Mouse (Mus musculus): ENCODE results near the gene Mdm2. TPM values are rescaled to one million over a fixed set of nuclear protein-coding genes. Genes with fewer than 3 reads are reported as not detected.

Gene Mdm2
- polyA plus RNA-seq, 1 experiment from 2014 or later, result 56.0 TPM

- no peak overlapping the region for H3K9ac ChIP-seq (ENCODE audit: low read depth, low read length)
- ATAC-seq (replicated peaks; ENCODE audit: low FRiP score), result no peak
- H3K27ac ChIP-seq (ENCODE audit: low read depth, low read length), result peak overlapping the region; percentile 32; the same call in 1 of the 2 replicates
Observed at GRCm38 (mm10) chr10:117664208-117664925, 46.2 kb downstream of the Mdm2 start.

DNA sequence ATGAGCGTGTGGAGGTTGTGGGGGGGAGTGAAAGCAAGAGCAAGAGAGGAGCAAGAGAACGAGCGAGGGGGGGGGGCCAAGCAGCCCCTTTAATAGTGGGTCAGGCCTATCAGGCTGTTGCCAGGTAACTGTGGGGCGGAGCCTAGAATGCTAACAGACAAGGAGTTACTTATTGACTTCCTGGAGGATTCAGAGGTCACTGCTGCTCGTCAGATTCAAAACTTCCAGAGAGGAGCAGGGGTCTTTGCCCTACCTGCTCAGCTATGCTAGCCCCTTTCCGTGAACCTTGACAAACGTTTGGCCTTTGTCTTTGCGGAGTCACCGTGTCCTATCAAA lies 46.7 kb downstream of the Mdm2 start:
- 28% methylated on average over 9 of the region's 9 CpGs for WGBS
- DNase-seq (ENCODE audit: low spot score), result peak; percentile 53
- ATAC-seq (replicated peaks; ENCODE audit: low FRiP score), result peak; percentile 65

More at GRCm38 (mm10) chr10:117664208-117664925, 46.2 kb downstream of the Mdm2 start:
- H3K4me1 ChIP-seq (replicated peaks; ENCODE audit: control insufficient read depth, insufficient read depth, low read length), result peaks cover 4% of the 10 kb centered on the region
- no peak overlapping the region for H3K4me3 ChIP-seq (ENCODE audit: low read depth, low read length)
- no peaks in the 10 kb centered on the region for H3K9me3 ChIP-seq (ENCODE audit: control insufficient read depth, low read length)
- DNase-seq (ENCODE audit: low spot score), result no peak
- H3K27me3 ChIP-seq (replicated peaks; ENCODE audit: control insufficient read depth, insufficient read depth, low read length), result no peaks in the 10 kb centered on the region
- peak overlapping the region; percentile 43 for H3K4me2 ChIP-seq
- H3K36me3 ChIP-seq (ENCODE audit: control insufficient read depth, insufficient read depth, low read length), result no peaks in the 10 kb centered on the region
- 55% methylated on average over 14 of the region's 14 CpGs for WGBS

DNA sequence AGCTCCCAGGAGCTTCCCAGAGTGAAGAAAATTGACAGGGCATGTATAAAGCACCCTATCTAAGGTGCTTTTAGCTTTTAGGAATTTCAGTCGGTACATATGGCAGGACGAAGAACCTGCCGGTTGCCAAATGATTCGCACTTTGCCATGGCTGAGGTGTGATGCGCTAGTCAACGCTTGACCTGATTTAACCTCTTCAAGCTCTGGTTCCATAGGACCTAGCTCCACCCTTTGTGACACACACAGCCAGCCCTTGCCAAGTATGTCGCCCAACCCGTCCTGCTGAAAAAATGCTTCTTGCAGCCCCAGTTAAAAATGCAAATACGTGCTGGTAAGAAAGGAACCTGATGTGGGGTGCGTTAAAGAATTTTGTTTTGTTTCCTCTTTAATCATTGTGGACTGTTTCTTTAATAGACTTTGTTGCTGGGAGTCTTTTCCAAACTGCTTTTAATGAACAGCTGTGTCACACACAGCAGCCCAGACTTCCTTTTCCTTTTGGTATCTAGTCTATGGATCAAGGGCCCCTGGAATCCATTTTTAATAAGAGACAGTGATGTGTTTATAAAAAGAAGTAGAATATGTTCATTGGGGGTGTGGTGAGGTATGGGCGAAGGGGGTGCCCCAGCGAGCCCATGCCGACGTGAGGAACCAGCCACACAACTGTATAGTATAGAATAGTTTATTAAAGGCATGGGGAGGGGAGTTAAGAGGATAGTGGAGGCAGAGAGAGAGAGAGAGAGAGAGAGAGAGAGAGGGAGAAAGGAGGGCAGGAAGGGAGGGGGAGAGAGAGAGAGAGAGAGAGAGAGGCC lies 47.3 kb downstream of the Mdm2 start:
- Histone ChIP-seq H3K9me3 (ENCODE audit: control insufficient read depth, low read length) (no peaks in the 10 kb centered on the region), H3K27ac (ENCODE audit: low read depth, low read length) (peak overlapping the region; percentile 32; the same call in 1 of the 2 replicates), H3K4me2 (peak overlapping the region; percentile 43), H3K4me3 (ENCODE audit: low read depth, low read length) (no peak overlapping the region), H3K4me1 (replicated peaks; ENCODE audit: control insufficient read depth, insufficient read depth, low read length) (peaks cover 4% of the 10 kb centered on the region), H3K36me3 (ENCODE audit: control insufficient read depth, insufficient read depth, low read length) (no peaks in the 10 kb centered on the region), H3K9ac (ENCODE audit: low read depth, low read length) (no peak overlapping the region), H3K27me3 (replicated peaks; ENCODE audit: control insufficient read depth, insufficient read depth, low read length) (no peaks in the 10 kb centered on the region)
- DNase-seq (ENCODE audit: low spot score) (no peak), ATAC-seq (replicated peaks; ENCODE audit: low FRiP score) (peak; percentile 18; the same call in 1 of the 2 replicates)
- 64% methylated on average over 14 of the region's 14 CpGs for WGBS

More for the DNA sequence above, 46.7 kb downstream of the Mdm2 start:
- no peaks in the 10 kb centered on the region for H3K9me3 ChIP-seq (ENCODE audit: control insufficient read depth, low read length)
- H3K4me3 ChIP-seq (ENCODE audit: low read depth, low read length), result no peak overlapping the region
- H3K27ac ChIP-seq (ENCODE audit: low read depth, low read length), result peak overlapping the region; percentile 32; the same call in 1 of the 2 replicates
- no peak overlapping the region for H3K9ac ChIP-seq (ENCODE audit: low read depth, low read length)
- no peaks in the 10 kb centered on the region for H3K36me3 ChIP-seq (ENCODE audit: control insufficient read depth, insufficient read depth, low read length)
- H3K4me2 ChIP-seq, result peak overlapping the region; percentile 43
- no peaks in the 10 kb centered on the region for H3K27me3 ChIP-seq (replicated peaks; ENCODE audit: control insufficient read depth, insufficient read depth, low read length)
- H3K4me1 ChIP-seq (replicated peaks; ENCODE audit: control insufficient read depth, insufficient read depth, low read length), result peaks cover 4% of the 10 kb centered on the region

DNA sequence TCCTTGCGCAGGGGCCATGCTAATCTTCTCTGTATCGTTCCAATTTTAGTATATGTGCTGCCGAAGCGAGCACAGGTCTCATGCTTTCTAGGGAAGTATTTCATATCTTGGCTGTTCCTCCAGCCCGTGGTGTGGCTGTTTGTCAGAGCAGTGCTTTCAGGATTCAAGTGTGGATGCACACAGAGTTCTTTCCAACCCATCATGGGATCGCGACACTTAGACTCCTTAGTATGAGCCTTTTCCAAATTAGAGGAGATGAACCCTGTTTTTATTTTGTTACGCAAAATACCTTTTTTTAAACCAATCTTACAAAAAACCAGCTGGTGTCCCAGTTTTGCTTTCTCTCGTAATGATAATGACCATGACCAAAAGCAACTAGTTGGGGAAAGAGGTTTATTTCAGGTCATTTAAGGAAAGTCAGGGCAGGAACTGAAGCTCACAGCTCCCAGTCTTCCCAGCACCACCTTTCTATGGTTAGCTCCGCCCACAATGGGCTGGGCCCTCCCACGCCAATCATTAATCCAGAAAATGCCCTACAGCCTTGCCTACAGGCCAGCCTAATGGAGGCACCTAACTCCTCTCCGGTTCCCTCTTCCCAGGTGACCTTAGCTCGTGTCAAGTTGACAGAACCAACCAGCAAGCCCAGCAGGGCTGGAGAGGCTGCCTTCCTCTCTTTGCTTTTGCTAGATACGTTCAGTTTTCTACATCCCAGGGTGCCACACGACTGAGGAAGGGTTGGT lies 48.1 kb downstream of the Mdm2 start:
- Histone ChIP-seq H3K27me3 (replicated peaks; ENCODE audit: control insufficient read depth, insufficient read depth, low read length) (no peaks in the 10 kb centered on the region), H3K9me3 (ENCODE audit: control insufficient read depth, low read length) (no peaks in the 10 kb centered on the region), H3K27ac (ENCODE audit: low read depth, low read length) (peak overlapping the region; percentile 32; the same call in 1 of the 2 replicates), H3K9ac (ENCODE audit: low read depth, low read length) (no peak overlapping the region), H3K4me1 (replicated peaks; ENCODE audit: control insufficient read depth, insufficient read depth, low read length) (peaks cover 4% of the 10 kb centered on the region), H3K4me3 (ENCODE audit: low read depth, low read length) (no peak overlapping the region), H3K4me2 (no peak overlapping the region), H3K36me3 (ENCODE audit: control insufficient read depth, insufficient read depth, low read length) (no peaks in the 10 kb centered on the region)
- DNase-seq (ENCODE audit: low spot score) (no peak), ATAC-seq (replicated peaks; ENCODE audit: low FRiP score) (peak; percentile 51; the same call in 1 of the 2 replicates)
- WGBS, result 74% methylated on average over 15 of the region's 15 CpGs

GRCm38 (mm10) chr10:117659819-117660218 lies 50.7 kb downstream of the Mdm2 start:
- Histone ChIP-seq H3K27me3 (replicated peaks; ENCODE audit: control insufficient read depth, insufficient read depth, low read length) (no peaks in the 10 kb centered on the region), H3K4me2 (no peak overlapping the region), H3K9ac (ENCODE audit: low read depth, low read length) (no peak overlapping the region), H3K4me1 (replicated peaks; ENCODE audit: control insufficient read depth, insufficient read depth, low read length) (peaks cover 4% of the 10 kb centered on the region), H3K4me3 (ENCODE audit: low read depth, low read length) (no peak overlapping the region), H3K27ac (ENCODE audit: low read depth, low read length) (no peak overlapping the region), H3K36me3 (ENCODE audit: control insufficient read depth, insufficient read depth, low read length) (no peaks in the 10 kb centered on the region), H3K9me3 (ENCODE audit: control insufficient read depth, low read length) (no peaks in the 10 kb centered on the region)
- DNase-seq (ENCODE audit: low spot score), result no peak
- WGBS, result 62% methylated on average over 11 of the region's 11 CpGs
- no peak for ATAC-seq (replicated peaks; ENCODE audit: low FRiP score)

DNA sequence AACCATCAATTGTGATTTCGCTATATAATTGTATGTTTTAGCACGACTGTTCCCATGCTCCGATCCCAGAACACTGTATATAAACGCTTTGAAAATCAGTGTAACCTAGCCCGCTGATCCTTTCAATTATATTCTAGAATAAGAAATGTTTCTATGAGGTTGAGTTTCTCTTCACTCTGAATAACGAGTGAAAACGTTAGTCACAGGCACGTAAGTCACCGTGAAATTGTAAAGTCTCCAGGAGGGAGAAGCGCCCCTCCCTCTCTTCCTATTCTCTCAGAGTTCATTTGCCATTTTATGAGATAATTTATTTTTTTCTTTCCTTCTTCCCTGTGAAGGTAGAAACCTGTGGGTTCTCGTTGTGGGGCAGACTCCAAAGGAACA lies 51.1 kb downstream of the Mdm2 start:
- no peak for ATAC-seq (replicated peaks; ENCODE audit: low FRiP score)
- DNase-seq (ENCODE audit: low spot score), result no peak
- Histone ChIP-seq H3K36me3 (ENCODE audit: control insufficient read depth, insufficient read depth, low read length) (no peaks in the 10 kb centered on the region), H3K27me3 (replicated peaks; ENCODE audit: control insufficient read depth, insufficient read depth, low read length) (no peaks in the 10 kb centered on the region), H3K4me2 (no peak overlapping the region), H3K9ac (ENCODE audit: low read depth, low read length) (no peak overlapping the region), H3K4me3 (ENCODE audit: low read depth, low read length) (no peak overlapping the region), H3K9me3 (ENCODE audit: control insufficient read depth, low read length) (no peaks in the 10 kb centered on the region), H3K4me1 (replicated peaks; ENCODE audit: control insufficient read depth, insufficient read depth, low read length) (peaks cover 4% of the 10 kb centered on the region), H3K27ac (ENCODE audit: low read depth, low read length) (no peak overlapping the region)
- 81% methylated on average over 11 of the region's 11 CpGs for WGBS

DNA sequence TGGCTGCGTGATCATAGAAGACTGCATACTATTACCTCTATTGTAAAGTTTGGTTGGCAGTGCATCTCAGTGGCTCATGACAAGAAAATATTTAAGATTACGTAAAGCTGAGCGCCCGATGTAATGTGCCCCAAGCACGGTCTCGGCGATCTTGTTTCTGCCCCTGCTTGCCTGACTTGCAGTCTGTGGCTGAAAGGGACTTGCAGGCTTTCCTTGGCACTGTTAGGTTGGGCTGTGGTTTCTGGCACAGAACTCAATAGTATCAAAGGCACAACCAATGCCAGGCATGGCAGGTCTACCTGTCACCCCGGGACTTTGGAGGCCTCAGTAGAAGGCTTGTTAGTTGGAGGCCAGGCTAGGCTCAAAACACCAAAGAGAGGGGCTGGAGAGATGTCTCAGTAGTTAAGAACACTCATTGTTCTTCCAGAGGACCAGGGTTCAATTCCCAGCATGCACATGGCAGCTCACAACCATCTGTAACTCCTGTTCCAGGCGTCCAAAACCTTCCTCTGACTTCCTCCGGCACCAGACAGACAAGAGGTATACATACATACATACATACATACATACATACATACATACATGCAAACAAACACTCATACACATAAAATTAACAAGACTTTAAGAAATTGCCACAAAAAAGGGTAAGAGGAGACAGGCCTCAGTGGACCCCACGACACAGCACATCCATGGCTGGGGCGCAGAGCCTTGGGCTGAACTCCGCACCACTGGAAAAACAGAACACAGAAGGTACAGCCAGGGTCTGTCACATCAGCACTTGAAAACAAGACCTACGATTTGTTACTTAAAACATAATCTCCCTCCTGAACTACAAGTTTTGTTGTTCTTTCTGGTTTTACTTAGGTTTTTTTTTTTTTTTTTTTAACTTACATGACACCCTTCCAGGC lies 51.8 kb downstream of the Mdm2 start:
- no peak for ATAC-seq (replicated peaks; ENCODE audit: low FRiP score)
- no peak for DNase-seq (ENCODE audit: low spot score)
- no peak overlapping the region for H3K9ac ChIP-seq (ENCODE audit: low read depth, low read length)
- no peak overlapping the region for H3K27ac ChIP-seq (ENCODE audit: low read depth, low read length)
- H3K36me3 ChIP-seq (ENCODE audit: control insufficient read depth, insufficient read depth, low read length), result no peaks in the 10 kb centered on the region
- peaks cover 4% of the 10 kb centered on the region for H3K4me1 ChIP-seq (replicated peaks; ENCODE audit: control insufficient read depth, insufficient read depth, low read length)
- 91% methylated on average over 14 of the region's 14 CpGs for WGBS
- no peaks in the 10 kb centered on the region for H3K27me3 ChIP-seq (replicated peaks; ENCODE audit: control insufficient read depth, insufficient read depth, low read length)
- H3K4me2 ChIP-seq, result no peak overlapping the region
- no peaks in the 10 kb centered on the region for H3K9me3 ChIP-seq (ENCODE audit: control insufficient read depth, low read length)
- H3K4me3 ChIP-seq (ENCODE audit: low read depth, low read length), result no peak overlapping the region
